Mouse (Mus musculus) lung, postnatal 36 days (tissue): ENCODE results near the gene Gjc2.

Experiments used
- DNase-seq: peaks from one replicate; pipeline ENCODE4 v3.0.0; 2022; ENCODE audit warnings: mixed read lengths

Gjc2 gene

DNA sequence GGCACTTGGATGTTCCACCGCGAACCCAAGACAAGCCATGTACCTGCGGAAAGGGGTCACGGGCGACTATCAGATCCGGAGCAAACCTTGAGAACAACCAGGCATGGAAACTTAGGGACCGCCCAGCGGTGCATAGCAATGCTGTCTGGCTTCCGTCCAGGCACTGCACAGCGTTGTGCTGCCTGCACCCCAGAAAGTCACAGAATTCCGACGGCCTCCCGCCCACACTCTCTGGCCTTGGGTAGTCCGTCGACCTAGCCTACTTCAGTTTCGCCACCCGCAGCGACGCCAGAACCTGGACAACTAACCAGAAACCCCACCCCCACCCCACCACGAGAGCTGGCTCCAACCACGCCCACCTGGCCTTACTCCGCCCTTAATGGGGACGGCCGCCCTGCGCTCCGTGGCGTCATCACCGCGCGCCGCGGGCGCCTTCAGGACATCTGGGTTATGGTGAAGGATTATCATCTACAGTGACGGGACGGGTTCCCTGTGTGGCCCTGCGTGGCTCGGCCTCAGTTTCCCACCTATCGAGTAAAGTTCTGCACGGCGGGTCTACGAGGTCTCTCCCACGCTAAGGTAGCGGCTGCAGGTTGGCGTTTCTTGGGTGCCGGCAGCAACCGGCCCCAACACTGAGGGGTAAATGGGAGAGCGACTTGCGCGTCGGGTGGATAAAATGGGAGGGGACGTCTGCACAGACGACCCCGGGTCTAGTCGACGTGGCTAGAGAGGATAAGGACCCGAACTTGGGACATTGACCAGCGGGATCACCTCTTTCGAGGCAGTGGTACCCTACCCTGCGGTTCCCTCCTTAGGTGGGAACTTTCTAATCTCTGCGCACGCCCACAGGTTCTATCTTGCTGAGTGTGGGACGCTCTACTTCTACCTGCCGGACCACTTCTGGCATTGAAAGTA, 19.3 kb upstream of the Gjc2 start, which contains the start of gene Mrpl55:
TSS of gene Mrpl55 (plus strand) at position 406 of the 915 bp plus-strand sequence.
- DNase-seq, result peak; percentile 97

GRCm38 (mm10) chr11:59201216-59202002, 18.4 kb upstream of the Gjc2 start:
- DNase-seq, result no peak

DNA sequence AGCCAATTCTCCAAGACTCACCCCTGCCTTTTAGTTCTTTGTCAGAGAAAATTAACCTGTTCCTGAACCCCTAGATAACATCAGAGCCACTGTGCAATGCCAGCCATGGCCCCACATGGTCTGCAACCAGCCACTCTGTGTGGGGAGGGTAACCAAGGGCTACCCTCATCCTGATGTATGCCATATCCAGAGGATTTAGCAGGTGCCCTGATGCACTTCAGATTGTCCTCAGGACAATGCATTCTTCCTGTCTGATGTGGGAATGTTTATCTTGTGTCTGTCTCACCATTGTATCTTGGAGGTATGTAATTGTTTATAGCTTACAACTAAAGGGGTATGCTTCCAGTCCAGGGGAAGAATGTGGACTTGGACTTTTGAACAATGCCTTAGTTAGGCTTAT, 13.2 kb upstream of the Gjc2 start:
- peak; percentile 48 for DNase-seq

- no peak for DNase-seq
Measured at GRCm38 (mm10) chr11:59192059-59192386, 9.0 kb upstream of the Gjc2 start, which contains the start of gene Guk1. Gene Guk1 (minus strand): TSS chr11:59192212.

- peak; percentile 96 for DNase-seq
Measured at GRCm38 (mm10) chr11:59191231-59192058, 8.4 kb upstream of the Gjc2 start.

DNA sequence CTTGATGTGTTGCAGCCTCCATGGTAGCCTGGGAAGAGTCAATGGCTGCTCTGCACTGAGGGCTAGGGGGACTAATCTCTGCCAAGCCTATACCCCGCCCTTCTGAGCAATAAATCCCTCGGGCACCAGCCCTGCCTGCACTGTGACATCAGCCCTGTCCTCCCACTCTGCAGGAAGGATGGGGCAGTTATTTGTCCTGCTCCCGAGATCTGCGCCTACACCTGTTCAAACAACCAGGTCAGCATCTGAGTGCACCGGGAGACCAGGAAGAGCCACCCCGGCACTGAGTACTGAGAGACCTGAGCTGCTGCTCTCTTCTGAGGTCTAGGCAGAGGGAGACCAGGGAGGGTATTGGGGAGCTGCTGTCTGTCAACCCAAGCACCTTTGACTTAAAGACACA, 4.7 kb upstream of the Gjc2 start:
- no peak for DNase-seq

DNA sequence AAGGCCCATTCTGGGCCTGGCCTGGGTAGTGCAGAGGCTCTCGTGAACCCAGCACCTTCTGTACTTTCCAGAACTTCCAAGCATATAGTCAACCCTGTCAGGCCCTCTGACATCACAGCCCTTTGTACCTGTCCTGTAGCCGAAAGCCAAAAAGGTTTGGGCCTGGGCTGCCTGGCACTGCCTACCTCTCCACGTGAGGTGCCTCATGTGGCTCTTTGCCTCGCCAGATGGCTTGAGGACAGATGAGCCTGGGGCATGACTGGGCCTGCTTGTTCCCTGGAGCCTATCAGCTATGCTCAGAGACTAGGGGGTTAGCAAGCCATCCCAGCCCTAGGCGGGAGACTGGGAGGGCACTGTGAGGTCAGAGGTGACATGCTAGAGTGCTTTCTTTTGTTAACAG, 2.5 kb upstream of the Gjc2 start:
- DNase-seq, result no peak

DNA sequence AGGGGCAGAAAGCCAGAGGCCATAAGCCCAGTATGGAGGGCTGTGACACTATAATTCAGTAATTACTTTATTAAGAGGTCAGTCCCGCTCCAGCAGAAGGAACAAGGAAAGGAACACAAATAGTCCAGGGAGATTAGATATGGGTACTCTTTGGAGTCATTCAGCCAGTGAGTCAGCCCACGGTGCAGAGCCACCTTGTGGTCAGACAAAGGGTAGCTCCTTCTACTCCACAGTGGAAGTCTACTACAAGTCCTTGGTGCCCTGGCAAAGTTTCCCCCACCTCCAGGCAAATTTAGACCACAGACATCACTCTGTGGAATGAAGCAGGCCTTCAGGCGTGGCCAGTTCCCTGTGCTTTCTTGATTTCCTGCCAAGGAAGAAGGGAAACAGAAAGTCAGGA, 808 bp upstream of the Gjc2 start:
- peak; percentile 75 for DNase-seq

GRCm38 (mm10) chr11:59176921-59177320, 6.1 kb downstream of the Gjc2 start:
- no peak for DNase-seq

DNA sequence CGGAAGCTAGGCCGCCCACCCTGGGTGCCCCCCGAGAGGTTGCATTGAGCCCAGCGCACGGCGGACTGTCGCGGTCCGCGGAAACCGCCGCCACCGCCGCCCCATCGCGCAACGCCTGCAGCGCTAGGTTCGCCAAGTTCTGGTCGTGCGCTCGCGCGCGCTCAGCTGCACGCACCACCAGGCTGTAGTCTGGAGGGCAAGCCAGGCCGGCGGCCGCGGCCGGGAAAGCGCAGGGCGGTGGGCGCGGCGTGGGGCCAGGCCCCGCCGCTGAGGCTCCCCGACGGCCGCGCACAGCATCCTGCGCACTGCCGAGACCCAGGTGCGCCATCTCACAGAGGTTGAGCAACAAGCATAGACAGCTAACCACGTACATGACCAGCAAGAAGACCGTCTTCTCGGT, 6.5 kb downstream of the Gjc2 start:
- DNase-seq, result no peak

DNA sequence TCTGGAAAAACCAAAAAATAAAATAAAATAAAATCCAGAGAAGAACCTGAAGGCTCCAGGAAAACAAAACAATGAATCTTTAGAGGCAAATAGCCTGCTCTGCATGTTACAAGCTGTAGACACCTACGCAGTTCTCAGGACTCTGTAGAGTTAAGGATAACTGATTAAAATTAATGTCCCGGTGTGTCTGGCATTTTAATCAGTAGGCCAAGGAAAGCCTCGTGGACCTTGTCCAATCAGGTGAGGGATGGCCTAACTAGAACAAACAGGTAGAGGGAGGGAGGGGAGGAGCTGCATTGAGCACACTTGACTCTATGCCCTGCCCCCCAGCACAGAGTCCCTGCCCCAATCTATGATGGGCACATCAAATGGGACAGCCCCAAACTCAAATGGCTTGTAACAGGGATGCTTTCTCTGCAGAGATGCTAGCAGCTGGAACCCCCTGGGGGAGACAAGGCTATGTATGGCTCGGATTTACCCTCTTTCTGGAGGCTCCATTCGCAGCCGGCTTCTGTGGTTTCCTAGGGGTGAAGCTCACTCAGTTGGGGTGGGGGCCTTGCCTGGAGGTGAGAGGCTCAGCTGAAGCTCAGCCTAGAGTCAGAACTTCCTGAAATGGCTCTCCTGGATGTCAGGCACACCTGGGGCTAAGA, 8.7 kb downstream of the Gjc2 start:
- DNase-seq, result no peak

DNA sequence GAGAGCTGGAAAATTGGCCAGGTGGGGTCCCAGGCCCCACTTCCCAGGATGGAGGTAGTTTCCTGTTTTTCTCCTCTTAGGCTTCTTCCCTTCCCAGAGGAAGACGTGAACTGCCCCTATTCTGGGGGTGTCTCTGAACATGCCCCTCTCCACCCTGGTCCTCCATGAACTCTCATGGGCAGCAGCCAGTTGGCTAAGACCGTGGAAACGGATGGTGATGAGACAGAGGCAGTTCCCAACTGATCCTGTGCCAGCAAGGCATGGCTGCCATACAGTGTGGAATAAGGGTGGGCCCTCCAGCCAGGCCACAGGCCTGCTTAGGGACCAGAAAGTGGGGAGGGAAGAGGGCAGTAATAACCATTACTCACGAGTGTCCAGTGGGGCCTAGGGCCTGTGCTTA, 12.5 kb downstream of the Gjc2 start:
- DNase-seq, result no peak

GRCm38 (mm10) chr11:59169807-59170206, 13.2 kb downstream of the Gjc2 start:
- no peak for DNase-seq

DNA sequence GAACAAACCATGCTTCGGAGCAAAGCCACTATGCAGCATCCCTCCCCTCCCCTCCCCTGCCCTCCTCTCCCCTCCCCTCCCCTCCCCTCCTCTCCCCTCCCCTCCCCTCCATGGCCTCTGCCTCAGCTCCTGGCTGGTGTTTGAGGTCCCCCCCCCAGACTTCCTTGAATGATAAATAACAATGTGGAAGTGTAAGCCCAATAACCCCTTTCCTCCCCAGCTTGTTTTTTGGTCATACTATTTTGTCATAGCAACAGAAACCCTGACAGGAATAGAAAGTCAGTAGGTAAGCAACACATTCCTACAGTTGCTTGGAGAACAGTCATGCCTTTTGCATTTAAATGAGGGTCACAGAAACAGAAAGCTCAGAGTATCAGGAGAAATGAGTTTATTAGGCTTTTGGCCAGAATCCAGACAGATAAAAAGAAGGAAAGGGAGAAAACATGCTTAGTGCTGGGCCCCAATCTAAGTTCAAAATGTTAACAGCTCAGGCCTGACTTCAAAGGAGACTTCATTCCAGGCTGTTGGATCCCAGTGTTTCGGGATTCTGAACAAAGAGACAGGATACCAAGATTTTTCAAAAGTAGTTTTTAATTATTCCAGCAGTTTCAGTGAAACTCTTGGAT, 17.3 kb downstream of the Gjc2 start:
- no peak for DNase-seq

DNA sequence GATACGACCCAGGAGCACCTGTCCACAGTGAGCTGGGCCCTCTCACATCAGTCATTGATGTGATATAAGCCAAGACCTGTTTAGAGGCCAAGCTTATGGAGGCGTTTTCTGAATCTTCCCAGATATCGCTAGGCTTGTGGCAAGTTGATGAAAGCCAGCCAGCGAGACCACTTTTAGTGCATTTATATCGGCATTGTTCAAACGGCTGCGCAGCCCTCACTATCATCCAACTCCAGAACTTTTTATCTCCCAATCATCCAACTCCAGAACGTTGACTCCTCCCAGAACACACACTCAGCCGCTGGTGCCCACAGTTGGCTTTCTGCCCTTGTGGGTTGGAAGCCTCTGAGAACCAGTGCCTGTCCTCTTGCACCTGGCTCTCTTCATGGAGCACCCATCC, 18.6 kb downstream of the Gjc2 start:
- DNase-seq, result no peak

- DNase-seq, result peak; percentile 99
Measured at GRCm38 (mm10) chr11:59163255-59164236, 19.5 kb downstream of the Gjc2 start, which contains the start of gene Iba57. Gene Iba57 (minus strand): TSS chr11:59163739.

- no peak for DNase-seq
Measured at GRCm38 (mm10) chr11:59162443-59163254, 20.4 kb downstream of the Gjc2 start.

DNA sequence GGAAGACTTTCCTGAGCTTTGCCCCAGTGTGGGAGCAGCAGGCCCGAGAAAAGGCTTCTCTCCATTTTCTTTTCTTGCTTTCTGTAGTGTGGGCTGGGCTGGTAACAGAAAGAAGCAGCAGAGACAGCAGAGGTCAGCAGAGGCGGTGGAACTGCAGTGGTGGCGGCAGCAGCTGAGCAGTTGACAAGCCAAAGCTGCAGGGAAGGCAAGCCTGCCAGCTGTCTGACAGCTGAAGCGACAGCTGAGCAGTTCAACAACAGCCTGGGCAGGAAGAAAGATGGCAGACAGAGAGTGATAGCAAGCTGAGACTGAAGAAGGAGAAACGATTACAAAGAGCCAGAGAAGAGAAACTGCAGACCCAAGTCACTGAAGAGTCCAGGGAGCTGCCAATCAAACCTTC, 21.6 kb downstream of the Gjc2 start:
- peak; percentile 26 for DNase-seq

GRCm38 (mm10) chr11:59159558-59159957, 23.5 kb downstream of the Gjc2 start:
- DNase-seq, result no peak

DNA sequence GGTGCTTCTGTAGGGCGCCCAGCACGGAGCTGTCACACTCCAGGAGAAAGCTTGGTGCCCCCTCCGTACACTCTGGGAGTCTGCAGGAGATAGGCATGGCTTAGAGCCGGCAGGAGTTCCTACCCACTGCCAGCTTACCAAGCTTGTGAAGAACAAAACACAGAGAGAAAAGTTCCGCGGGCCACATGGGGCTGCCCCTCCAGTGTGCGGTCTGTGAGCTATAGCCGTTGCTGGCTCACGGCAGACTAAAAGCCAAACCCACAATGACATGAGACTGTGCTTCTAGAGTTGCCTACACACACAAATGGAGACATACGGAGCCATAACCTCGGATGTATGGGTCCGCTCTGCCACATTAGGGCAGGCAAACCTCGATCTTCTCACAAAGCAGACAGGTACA, 23.9 kb downstream of the Gjc2 start:
- no peak for DNase-seq
